Mouse (Mus musculus): ENCODE data around the gene Hao2. TPM values are rescaled to one million over a fixed set of nuclear protein-coding genes. Genes with fewer than 3 reads are reported as not detected.

Gene Hao2
- polyA plus RNA-seq (2012; rRNA removed), result 0.26 and 1.3 TPM in 2 replicates

- 25% methylated on average over 3 of the region's 3 CpGs for WGBS
- peak; percentile 44 for DNase-seq (ENCODE audit: low read depth, low spot score)
These were observed at the start of gene Hao2 for GRCm38 (mm10) chr3:98893057-98893772. TSS of gene Hao2 (minus strand) at chr3:98893239.

- WGBS, result 19% methylated on average over 10 of the region's 10 CpGs
- DNase-seq (ENCODE audit: low read depth, low spot score), result no peak
These were observed 48.6 kb upstream of the Hao2 start for GRCm38 (mm10) chr3:98941601-98942000.

GRCm38 (mm10) chr3:98941066-98941551 is 48.1 kb upstream of the Hao2 start:
- DNase-seq (ENCODE audit: low read depth, low spot score), result no peak

GRCm38 (mm10) chr3:98940225-98940624 is 47.2 kb upstream of the Hao2 start:
- WGBS, result 90% methylated on average over 4 of the region's 4 CpGs
- DNase-seq (ENCODE audit: low read depth, low spot score), result no peak

More at GRCm38 (mm10) chr3:98941066-98941551, 48.1 kb upstream of the Hao2 start:
- 1% methylated on average over 24 of the region's 24 CpGs for WGBS

GRCm38 (mm10) chr3:98936446-98936845 is 43.4 kb upstream of the Hao2 start:
- no peak for DNase-seq (ENCODE audit: low read depth, low spot score)
- WGBS, result 88% methylated on average over 3 of the region's 3 CpGs

GRCm38 (mm10) chr3:98934601-98935000 is 41.6 kb upstream of the Hao2 start:
- WGBS, result 19% methylated on average over 7 of the region's 7 CpGs
- DNase-seq (ENCODE audit: low read depth, low spot score), result peak; percentile 73

- WGBS, result 17% methylated on average over 1 of the region's 1 CpGs
These were observed 41.0 kb upstream of the Hao2 start for GRCm38 (mm10) chr3:98934041-98934440.

GRCm38 (mm10) chr3:98932421-98932820 is 39.4 kb upstream of the Hao2 start:
- no peak for DNase-seq (ENCODE audit: low read depth, low spot score)

More at GRCm38 (mm10) chr3:98934041-98934440, 41.0 kb upstream of the Hao2 start:
- no peak for DNase-seq (ENCODE audit: low read depth, low spot score)

- no peak for DNase-seq (ENCODE audit: low read depth, low spot score)
- 19% methylated on average over 1 of the region's 1 CpGs for WGBS
These were observed 38.8 kb upstream of the Hao2 start for GRCm38 (mm10) chr3:98931836-98932235.

GRCm38 (mm10) chr3:98920417-98920816 is 27.4 kb upstream of the Hao2 start:
- DNase-seq (ENCODE audit: low read depth, low spot score), result no peak
- 75% methylated on average over 3 of the region's 3 CpGs for WGBS

- no peak for DNase-seq (ENCODE audit: low read depth, low spot score)
- no CpG with 5 or more reads among the region's 1 CpGs for WGBS
These were observed 24.2 kb upstream of the Hao2 start for GRCm38 (mm10) chr3:98917260-98917659.

- 78% methylated on average over 2 of the region's 2 CpGs for WGBS
- DNase-seq (ENCODE audit: low read depth, low spot score), result no peak
These were observed 23.8 kb upstream of the Hao2 start for GRCm38 (mm10) chr3:98916856-98917255.

GRCm38 (mm10) chr3:98915659-98916058 is 22.6 kb upstream of the Hao2 start:
- WGBS, result 3% methylated on average over 4 of the region's 4 CpGs
- DNase-seq (ENCODE audit: low read depth, low spot score), result no peak

- no peak for DNase-seq (ENCODE audit: low read depth, low spot score)
- WGBS, result 86% methylated on average over 6 of the region's 6 CpGs
These were observed 20.6 kb upstream of the Hao2 start for GRCm38 (mm10) chr3:98913591-98913990.

- WGBS, result 91% methylated on average over 2 of the region's 2 CpGs
- no peak for DNase-seq (ENCODE audit: low read depth, low spot score)
These were observed 4.6 kb upstream of the Hao2 start for GRCm38 (mm10) chr3:98897606-98898005.

- peak; percentile 51 for DNase-seq (ENCODE audit: low read depth, low spot score)
- WGBS, result 24% methylated on average over 10 of the region's 10 CpGs
These were observed 2.1 kb upstream of the Hao2 start for GRCm38 (mm10) chr3:98895071-98895601.

- 70% methylated on average over 4 of the region's 4 CpGs for WGBS
- no peak for DNase-seq (ENCODE audit: low read depth, low spot score)
These were observed 2.6 kb downstream of the Hao2 start for GRCm38 (mm10) chr3:98890430-98890829.

GRCm38 (mm10) chr3:98888206-98888605 is 4.8 kb downstream of the Hao2 start:
- no peak for DNase-seq (ENCODE audit: low read depth, low spot score)
- 32% methylated on average over 2 of the region's 2 CpGs for WGBS

- WGBS, result 97% methylated on average over 2 of the region's 2 CpGs
- no peak for DNase-seq (ENCODE audit: low read depth, low spot score)
These were observed 12.2 kb downstream of the Hao2 start for GRCm38 (mm10) chr3:98880831-98881230.

- DNase-seq (ENCODE audit: low read depth, low spot score), result no peak
- WGBS, result 76% methylated on average over 6 of the region's 6 CpGs
These were observed 12.8 kb downstream of the Hao2 start for GRCm38 (mm10) chr3:98880216-98880615.

GRCm38 (mm10) chr3:98868219-98868618 is 24.8 kb downstream of the Hao2 start:
- DNase-seq (ENCODE audit: low read depth, low spot score), result no peak
- WGBS, result 84% methylated on average over 2 of the region's 2 CpGs
